Mouse (Mus musculus): ENCODE measurements around the gene Klhl36. TPM values are rescaled to one million over a fixed set of nuclear protein-coding genes. Genes with fewer than 3 reads are reported as not detected.
"Not testable (repeated sequence)": the region's sequence is repeated elsewhere in the genome, so short reads cannot be mapped to it uniquely, and the experiment has no call there.

The Klhl36 gene
- polyA plus RNA-seq, 1 experiment: 16.2 TPM

DNA sequence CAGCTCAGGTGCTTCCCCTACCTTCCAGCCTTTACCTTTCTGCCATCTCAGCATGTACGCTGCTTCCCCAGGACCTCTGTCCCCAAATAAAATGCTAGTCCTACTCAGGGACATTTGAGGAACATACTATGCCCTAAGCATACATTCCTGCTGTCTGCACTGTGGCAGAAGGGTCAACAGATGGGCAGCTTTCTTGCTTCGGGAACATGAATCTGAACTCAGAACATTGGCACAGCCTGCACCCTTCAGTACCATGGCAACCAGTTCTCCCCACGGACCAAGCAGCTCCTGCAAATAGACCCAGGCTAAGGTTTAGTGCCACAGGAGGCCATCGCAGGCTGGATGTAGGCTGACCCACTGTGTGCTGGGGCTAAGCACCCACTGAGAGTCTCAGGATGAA, 25.2 kb upstream of the Klhl36 start:
- TF ChIP-seq CTCF (IDR thresholded peaks at IDR 0.05; ENCODE audit: borderline replicate concordance, extremely low read depth, insufficient read depth, insufficient read length) (no peak), POLR2A (IDR thresholded peaks at IDR 0.05; ENCODE audit: borderline replicate concordance, extremely low read depth, insufficient read depth, insufficient read length, poor library complexity, severe bottlenecking) (no peak)
- no peak for DNase-seq (ENCODE audit: low read depth)

DNA sequence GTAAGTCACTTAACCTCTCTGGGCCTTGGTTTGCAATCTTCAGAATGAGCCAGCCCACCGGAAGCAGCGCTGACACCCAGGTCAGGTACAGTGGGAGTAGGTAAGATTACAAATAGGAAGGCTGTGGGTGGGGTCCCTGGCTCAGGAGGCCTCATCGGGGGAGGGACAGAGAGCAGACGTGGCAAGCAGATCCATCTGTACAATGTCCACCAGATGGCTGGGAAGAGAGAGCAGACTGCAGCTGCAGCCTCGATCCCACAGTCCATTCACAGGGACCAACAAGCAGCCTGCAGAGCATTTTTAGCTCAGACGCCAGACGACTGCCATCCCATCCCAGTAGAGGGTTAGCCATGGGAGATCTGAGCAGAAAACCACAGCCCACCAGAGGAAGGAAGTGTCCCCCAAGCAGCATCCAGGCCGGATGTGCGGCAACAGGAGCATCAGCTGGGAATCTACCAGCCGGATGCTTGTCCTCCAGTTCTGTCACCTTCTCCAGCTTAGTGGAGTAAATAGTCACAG, 24.5 kb upstream of the Klhl36 start:
- TF ChIP-seq POLR2A (IDR thresholded peaks at IDR 0.05; ENCODE audit: borderline replicate concordance, extremely low read depth, insufficient read depth, insufficient read length, poor library complexity, severe bottlenecking) (no peak), CTCF (IDR thresholded peaks at IDR 0.05; ENCODE audit: borderline replicate concordance, extremely low read depth, insufficient read depth, insufficient read length) (no peak)

DNA sequence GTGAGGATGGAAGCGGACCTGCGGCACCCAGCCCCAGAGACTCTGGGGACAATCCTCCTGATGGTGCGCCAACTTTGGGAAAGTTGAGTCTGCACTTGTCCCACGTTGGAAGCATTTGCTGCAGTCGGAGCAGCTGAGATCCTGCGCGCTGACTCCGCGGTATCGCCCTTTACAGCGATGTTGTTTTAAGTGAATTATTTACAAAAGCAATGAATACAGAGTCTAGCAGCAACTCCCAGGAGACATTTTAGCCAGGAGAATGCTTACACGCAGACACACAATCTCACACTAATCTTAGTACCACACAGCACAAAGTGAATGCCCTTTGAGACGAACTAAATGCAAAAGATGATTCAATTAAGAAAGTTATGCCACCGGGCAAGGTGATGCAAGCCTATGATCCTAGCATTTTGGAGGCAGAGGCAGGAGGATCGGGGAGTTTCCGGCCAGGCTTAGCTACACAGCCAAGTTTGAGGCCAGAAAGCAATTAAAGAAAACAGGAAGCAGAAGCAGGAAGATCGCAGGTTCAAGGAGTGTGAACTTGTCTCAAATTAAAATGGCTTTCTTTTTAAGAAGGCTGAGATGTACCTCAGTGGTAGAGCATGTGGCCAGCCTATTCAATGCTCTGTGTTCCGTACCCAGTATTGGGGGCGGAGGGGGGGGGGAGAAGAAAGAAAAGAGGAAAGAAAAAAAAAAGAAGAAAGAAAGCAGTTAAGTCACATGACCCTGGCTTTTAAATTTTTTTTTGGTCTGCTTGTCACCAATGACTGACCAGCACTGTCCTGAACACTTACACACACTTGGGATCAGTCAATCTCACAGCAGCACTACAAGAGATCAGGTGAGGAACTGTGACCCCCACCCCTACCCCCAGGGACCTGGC, 23.7 kb upstream of the Klhl36 start:
- DNase-seq (ENCODE audit: low read depth): peak; percentile 55
- TF ChIP-seq CTCF (IDR thresholded peaks at IDR 0.05; ENCODE audit: borderline replicate concordance, extremely low read depth, insufficient read depth, insufficient read length) (no peak), POLR2A (IDR thresholded peaks at IDR 0.05; ENCODE audit: borderline replicate concordance, extremely low read depth, insufficient read depth, insufficient read length, poor library complexity, severe bottlenecking) (no peak)

More for the DNA sequence above, 24.5 kb upstream of the Klhl36 start:
- peak; percentile 68 for DNase-seq (ENCODE audit: low read depth)

DNA sequence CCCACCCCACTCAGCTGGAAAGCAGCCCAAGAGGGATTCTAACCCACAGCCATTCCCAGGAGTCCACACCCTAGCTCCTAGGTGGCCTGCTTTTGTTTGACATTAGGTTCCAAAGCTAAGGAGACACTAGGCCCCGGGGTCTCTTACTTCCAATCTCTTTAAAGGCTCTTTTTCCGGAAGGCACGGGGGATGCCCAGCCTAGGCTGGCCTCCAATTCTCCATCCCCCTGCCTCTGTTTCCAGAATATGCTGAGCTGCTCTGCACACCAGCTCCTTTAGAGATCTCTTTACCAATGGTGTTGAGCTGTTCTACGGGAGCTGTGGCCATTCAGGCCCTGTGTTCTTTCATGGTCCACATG, 23.1 kb upstream of the Klhl36 start:
- no peak for DNase-seq (ENCODE audit: low read depth)
- TF ChIP-seq CTCF (IDR thresholded peaks at IDR 0.05; ENCODE audit: borderline replicate concordance, extremely low read depth, insufficient read depth, insufficient read length) (no peak), POLR2A (IDR thresholded peaks at IDR 0.05; ENCODE audit: borderline replicate concordance, extremely low read depth, insufficient read depth, insufficient read length, poor library complexity, severe bottlenecking) (no peak)

DNA sequence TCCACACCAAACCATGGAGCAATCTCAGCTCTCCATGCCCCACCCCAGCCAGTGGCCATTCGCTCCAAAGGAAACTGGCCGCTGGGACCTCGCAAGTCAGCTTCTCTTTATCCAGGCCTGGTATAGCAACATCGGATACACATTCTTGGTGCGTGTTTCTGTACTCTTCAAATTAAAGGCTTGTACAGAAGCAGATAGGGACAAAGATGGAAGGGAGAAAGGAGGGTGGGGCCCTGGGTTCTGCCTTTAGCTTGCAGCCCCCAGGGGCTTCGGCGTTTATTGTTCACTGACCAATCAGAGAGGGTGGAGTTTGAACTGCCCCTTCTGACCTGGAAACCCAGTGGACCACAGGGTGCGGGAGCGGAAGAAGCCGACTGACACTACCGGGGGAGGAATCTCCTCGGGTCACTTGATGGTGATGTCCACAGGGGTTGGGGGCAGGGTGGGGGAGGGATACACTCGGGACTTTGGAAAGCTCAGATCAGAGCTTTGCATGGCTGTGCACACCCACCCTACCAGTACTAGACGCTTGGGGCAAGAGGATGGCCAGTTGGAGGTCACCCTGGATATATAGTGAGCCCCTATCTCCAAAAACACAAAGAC, 22.5 kb upstream of the Klhl36 start:
- TF ChIP-seq POLR2A (IDR thresholded peaks at IDR 0.05; ENCODE audit: borderline replicate concordance, extremely low read depth, insufficient read depth, insufficient read length, poor library complexity, severe bottlenecking) (no peak), CTCF (IDR thresholded peaks at IDR 0.05; ENCODE audit: borderline replicate concordance, extremely low read depth, insufficient read depth, insufficient read length) (no peak)
- DNase-seq (ENCODE audit: low read depth): peak; percentile 37

DNA sequence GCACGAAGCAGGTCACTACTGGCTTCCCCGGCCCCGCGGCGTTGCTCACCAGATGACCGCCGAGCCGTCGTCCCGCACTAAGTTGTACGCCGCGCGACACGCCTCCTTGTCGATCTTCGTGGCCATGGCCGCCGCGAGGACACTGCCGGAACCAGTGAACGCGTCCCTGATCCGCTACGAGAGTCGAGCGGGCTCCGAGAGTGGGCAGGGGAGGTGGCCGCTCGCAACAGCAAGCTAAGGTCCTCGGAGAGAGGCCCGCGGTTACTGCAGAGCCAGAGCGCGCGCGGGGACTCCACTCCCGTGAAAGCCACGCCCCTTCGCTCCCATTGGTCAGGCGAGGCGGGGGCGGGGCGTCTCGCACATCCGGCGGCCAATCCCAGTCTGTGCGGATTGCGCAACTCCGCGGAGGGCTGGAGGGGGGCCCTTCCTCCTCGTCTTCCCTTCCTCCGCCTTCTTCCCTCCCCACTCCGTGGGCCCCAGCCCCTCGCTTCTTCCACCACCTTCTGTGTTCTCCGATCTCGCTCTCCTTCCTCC, 21.7 kb upstream of the Klhl36 start, which contains the start of gene Cotl1:
Gene Cotl1, minus strand, starts transcription at position 270 of the 534 bp plus-strand sequence.
- peak; percentile 99 for DNase-seq (ENCODE audit: low read depth)
- TF ChIP-seq POLR2A (IDR thresholded peaks at IDR 0.05; ENCODE audit: borderline replicate concordance, extremely low read depth, insufficient read depth, insufficient read length, poor library complexity, severe bottlenecking) (peak; percentile 86; the same call in 1 of the 2 replicates), CTCF (IDR thresholded peaks at IDR 0.05; ENCODE audit: borderline replicate concordance, extremely low read depth, insufficient read depth, insufficient read length) (no peak)

DNA sequence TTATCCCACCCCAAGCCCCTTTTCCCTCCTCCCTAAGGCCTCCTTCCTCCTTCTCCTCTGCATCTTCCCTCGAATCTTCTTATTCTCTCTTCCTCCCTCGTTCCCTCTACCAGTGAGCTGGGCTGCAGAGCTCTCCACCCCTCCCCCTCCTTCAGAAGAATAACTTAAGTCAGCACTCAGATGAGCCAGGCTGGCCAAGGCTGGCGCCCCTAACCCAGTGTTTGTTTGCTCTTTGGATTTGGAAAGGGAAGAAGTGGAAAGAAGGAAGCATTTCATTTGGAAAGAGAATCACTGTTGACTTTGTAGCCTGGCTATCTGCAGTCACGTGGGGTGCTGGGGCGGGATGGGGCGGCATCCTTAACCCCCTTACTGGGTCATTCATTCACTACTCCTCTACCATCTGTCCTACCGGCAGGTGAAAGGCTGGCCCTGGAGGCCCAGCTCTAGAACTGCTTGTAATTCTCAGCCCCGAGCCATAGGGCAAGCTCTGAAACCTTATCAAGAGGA, 21.1 kb upstream of the Klhl36 start:
- no peak for TF ChIP-seq POLR2A (IDR thresholded peaks at IDR 0.05; ENCODE audit: borderline replicate concordance, extremely low read depth, insufficient read depth, insufficient read length, poor library complexity, severe bottlenecking)
- no peak for TF ChIP-seq CTCF (IDR thresholded peaks at IDR 0.05; ENCODE audit: borderline replicate concordance, extremely low read depth, insufficient read depth, insufficient read length)
- no peak for DNase-seq (ENCODE audit: low read depth)

DNA sequence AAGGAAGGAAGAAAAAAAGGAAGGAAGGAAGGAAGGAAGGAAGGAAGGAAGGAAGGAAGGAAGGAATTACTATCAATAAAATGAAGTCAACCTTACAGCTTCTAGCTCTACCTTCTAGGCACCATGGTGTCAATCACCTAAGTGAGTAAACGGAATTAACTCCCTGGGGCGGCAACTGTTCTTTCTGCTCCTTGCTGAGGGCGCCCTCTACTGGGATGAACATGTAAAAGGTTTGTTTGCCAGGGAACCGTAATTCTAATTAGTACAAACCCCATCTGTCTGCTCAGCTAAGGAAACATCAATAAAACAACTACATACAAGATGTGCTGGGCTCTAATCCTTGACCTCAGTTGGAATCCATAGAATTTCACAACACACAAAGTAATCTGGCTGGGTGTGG, 18.6 kb upstream of the Klhl36 start:
- TF ChIP-seq POLR2A (IDR thresholded peaks at IDR 0.05; ENCODE audit: borderline replicate concordance, extremely low read depth, insufficient read depth, insufficient read length, poor library complexity, severe bottlenecking): no peak
- TF ChIP-seq CTCF (IDR thresholded peaks at IDR 0.05; ENCODE audit: borderline replicate concordance, extremely low read depth, insufficient read depth, insufficient read length): peak; percentile 82
- DNase-seq (ENCODE audit: low read depth): peak; percentile 91

DNA sequence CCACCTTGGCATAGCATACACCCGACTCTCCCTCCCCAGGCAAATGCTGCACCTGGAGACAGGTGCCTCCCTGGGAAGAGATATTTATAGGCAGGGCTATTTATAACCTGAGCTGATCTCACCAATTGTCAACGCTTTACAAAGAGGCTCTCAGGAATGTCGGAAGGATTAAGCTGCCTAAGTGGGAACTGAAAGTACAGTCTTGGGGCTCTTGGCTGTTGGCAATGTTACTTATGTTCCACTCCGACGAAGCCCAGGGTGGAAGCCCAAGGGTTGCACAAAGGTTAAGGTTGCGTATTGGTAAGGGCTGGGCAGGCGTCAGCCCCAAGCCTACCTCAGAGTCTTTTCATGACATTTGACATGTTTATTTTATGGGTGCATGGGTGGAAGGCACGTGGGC, 17.5 kb upstream of the Klhl36 start:
- no peak for TF ChIP-seq CTCF (IDR thresholded peaks at IDR 0.05; ENCODE audit: borderline replicate concordance, extremely low read depth, insufficient read depth, insufficient read length)
- no peak for TF ChIP-seq POLR2A (IDR thresholded peaks at IDR 0.05; ENCODE audit: borderline replicate concordance, extremely low read depth, insufficient read depth, insufficient read length, poor library complexity, severe bottlenecking)
- DNase-seq (ENCODE audit: low read depth): no peak

DNA sequence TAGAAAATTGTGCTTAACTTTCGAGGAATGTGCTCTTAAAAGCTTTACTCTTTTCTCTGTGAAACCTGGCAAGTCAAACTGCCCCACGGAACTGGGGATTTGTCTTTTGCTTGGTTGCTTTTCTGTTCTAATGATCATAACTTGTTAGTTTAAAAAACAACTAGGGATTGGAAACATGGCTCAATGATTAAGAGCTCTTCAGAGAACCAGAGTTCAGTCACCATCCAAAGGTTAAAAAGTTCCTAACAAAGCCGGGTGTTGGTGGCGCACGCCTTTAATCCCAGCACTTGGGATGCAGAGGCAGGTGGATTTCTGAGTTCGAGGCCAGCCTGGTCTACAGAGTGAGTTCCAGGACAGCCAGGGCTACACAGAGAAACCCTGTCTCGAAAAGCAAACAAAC, 16.3 kb upstream of the Klhl36 start:
- DNase-seq (ENCODE audit: low read depth): not testable (repeated sequence)

DNA sequence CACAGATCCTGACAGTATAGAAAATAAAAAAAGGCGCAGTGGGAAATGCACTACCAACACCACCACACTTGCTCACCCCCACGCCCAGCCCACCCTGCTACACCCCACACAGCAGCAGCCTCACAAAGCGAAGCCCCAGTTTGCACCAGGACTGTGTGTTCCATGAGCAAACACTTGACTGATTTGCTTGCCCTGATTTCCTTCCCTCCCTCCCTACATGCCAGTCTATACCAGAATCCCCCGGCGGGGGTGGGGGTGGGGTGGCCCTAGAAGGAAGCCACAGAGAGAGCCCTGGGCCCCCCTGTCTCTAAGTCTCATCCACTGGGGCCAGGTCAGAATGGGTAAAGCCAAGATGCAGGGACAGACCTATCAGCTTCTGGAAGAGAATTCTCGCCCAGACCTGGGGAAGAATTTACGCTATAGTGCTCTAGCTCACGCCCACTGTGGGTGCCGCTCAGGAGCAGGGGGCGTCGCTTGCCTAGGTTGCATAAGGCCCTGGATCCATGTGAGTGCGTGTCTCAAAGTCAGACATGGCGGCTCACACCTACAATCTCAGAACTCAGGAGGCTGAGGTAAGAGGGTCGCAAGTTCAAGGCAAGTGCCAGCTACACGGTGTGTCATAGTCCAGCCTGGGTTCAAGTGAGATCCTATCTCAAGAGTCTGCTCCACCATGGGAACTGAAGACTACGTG, 14.7 kb upstream of the Klhl36 start:
- TF ChIP-seq CTCF (IDR thresholded peaks at IDR 0.05; ENCODE audit: borderline replicate concordance, extremely low read depth, insufficient read depth, insufficient read length) (no peak), POLR2A (IDR thresholded peaks at IDR 0.05; ENCODE audit: borderline replicate concordance, extremely low read depth, insufficient read depth, insufficient read length, poor library complexity, severe bottlenecking) (no peak)
- DNase-seq (ENCODE audit: low read depth): no peak

All from brain, embryonic 14.5 days (tissue).